Comparison of ENCODE assay signal across 8 mouse cellular contexts in the genomic region with DNA sequence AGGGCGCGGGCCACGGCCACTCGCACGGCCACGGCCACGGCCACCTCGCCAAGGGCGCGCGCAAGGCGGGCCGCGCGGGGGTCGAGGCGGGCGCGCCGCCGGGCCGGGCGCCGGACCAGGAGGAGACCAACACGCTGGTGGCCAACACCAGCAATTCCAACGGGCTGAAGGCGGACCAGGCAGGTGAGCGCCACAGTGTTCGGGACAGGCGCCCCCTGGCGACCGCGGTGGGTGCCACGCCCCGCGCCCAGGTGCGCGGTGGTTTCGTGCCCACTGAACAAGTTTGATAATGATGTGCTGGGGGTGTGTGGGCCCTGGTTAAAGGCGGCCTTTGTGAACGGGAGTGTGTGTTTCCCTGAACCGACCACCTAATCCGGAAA. TPM values are rescaled to one million over a fixed set of nuclear protein-coding genes. Genes with fewer than 3 reads are reported as not detected.
DNase-seq lines count a peak whose midpoint lies in the region; ATAC-seq and TF ChIP-seq lines count a peak whose summit lies in the region.

No protein-coding gene starts in this region.

- H3K9me3 ChIP-seq in lung, embryonic 15.5 days: no peaks in the 10 kb centered on the region

- ATAC-seq in frontal cortex, adult (ENCODE audit: low TSS enrichment): peak; percentile 28; the same call in 1 of the 2 replicates
- ATAC-seq in hematopoietic stem cell, adult 5-6 weeks (replicated peaks in 1 of 2; ENCODE audit: insufficient read depth in 1 of 2, low FRiP score in 2 of 2, low TSS enrichment in 1 of 2, low read depth in 1 of 2, poor library complexity in 2 of 2, severe bottlenecking in 2 of 2): peak; percentile 30 to 41; a peak in 2 of 4 replicates
- peak; percentile 28 for ATAC-seq in lung, embryonic 15.5 days (ENCODE audit: borderline replicate concordance, extremely low read depth, low FRiP score, low TSS enrichment)

- peak; percentile 95 for TF ChIP-seq CTCF in olfactory bulb, adult 2 months (IDR thresholded peaks at IDR 0.05; ENCODE audit: insufficient read depth, low read depth, low read length)
- peak; percentile 93 for TF ChIP-seq CTCF in thymus, adult 2 months (IDR thresholded peaks at IDR 0.05; ENCODE audit: borderline replicate concordance, control insufficient read depth, extremely low read depth, insufficient read depth, low read length, poor library complexity)

- H3K4me1 ChIP-seq in lung, embryonic 15.5 days: peaks cover 52% of the 10 kb centered on the region
- peaks cover 19% of the 10 kb centered on the region for H3K4me1 ChIP-seq in olfactory bulb, adult 2 months (ENCODE audit: control insufficient read depth, insufficient read depth, low read length)
- H3K4me1 ChIP-seq in thymus, adult 2 months (replicated peaks; ENCODE audit: control insufficient read depth, insufficient read depth, low read length): peaks cover 13% of the 10 kb centered on the region

- H3K4me2 ChIP-seq in lung, embryonic 15.5 days: peak overlapping the region; percentile 86

- H3K4me3 ChIP-seq in lung, embryonic 15.5 days: peak overlapping the region; percentile 75
- H3K4me3 ChIP-seq in olfactory bulb, adult 2 months (ENCODE audit: insufficient read depth, low read depth, low read length): peak overlapping the region; percentile 76
- H3K4me3 ChIP-seq in thymus, adult 2 months (ENCODE audit: control insufficient read depth, insufficient read depth, low read length): peak overlapping the region; percentile 90

- DNase-seq in MN1 (ENCODE audit: low spot score): peak; percentile 78
- DNase-seq in cerebellum, adult 9-10 months: peak; percentile 87
- peak; percentile 52 for DNase-seq in layer of hippocampus, adult 9-10 months (ENCODE audit: low spot score)
- peak; percentile 85 for DNase-seq in thymus, adult 2 months

- under 1% methylated on average over 43 of the region's 43 CpGs for WGBS in lung, embryonic 15.5 days
- under 1% methylated on average over 43 of the region's 43 CpGs for WGBS in olfactory bulb, adult 2 months
- WGBS in thymus, adult 2 months: 3% methylated on average over 43 of the region's 43 CpGs

- H3K27ac ChIP-seq in lung, embryonic 15.5 days: peak overlapping the region; percentile 84
- peak overlapping the region; percentile 89 for H3K27ac ChIP-seq in olfactory bulb, adult 2 months (ENCODE audit: insufficient read depth, low read depth, low read length)
- H3K27ac ChIP-seq in thymus, adult 2 months (ENCODE audit: control insufficient read depth, insufficient read depth, low read length): no peak overlapping the region

- no peaks in the 10 kb centered on the region for H3K27me3 ChIP-seq in lung, embryonic 15.5 days
- no peaks in the 10 kb centered on the region for H3K27me3 ChIP-seq in thymus, adult 2 months (ENCODE audit: control insufficient read depth, insufficient read depth, low read length)

- H3K36me3 ChIP-seq in lung, embryonic 15.5 days: peaks cover 8% of the 10 kb centered on the region
- H3K36me3 ChIP-seq in thymus, adult 2 months (ENCODE audit: control insufficient read depth, insufficient read depth, low read length): no peaks in the 10 kb centered on the region; the same call in 1 of the 2 replicates

- no peak for TF ChIP-seq POLR2A in olfactory bulb, adult 2 months (IDR thresholded peaks at IDR 0.05; ENCODE audit: insufficient read depth, low read depth, low read length)
- no peak for TF ChIP-seq POLR2A in thymus, adult 2 months (IDR thresholded peaks at IDR 0.05; ENCODE audit: control insufficient read depth, extremely low read depth, insufficient read depth, low read length, poor library complexity)

- peak overlapping the region; percentile 65 for H3K9ac ChIP-seq in lung, embryonic 15.5 days

RNA-seq across cellular contexts. Expression of gene Slc30a1, which starts 0.9 kb away (rescaled TPM):
- 5.7 and 6.5 TPM in 2 replicates for total RNA-seq in hematopoietic stem cell, adult 5-6 weeks (2017)
- polyA plus RNA-seq in lung, embryonic 15.5 days (2015; fragmentation: Nextera tagmentation; extraction: Ambion mirVana): 3.1 and 3.2 TPM in 2 replicates
- polyA plus RNA-seq in olfactory bulb, adult 2 months (2012; ENCODE audit: insufficient read depth, insufficient read length, low replicate concordance, missing spikeins): not detected in 2 replicates
- 8.4 and 9.1 TPM in 2 replicates for polyA plus RNA-seq in thymus, adult 2 months (2012; rRNA removed)
